Mouse (Mus musculus) stomach, postnatal 0 days (tissue): ENCODE data around the gene Mrpl58.

Source experiments
- CTCF ChIP-seq: IDR thresholded peaks from 2 replicates; pipeline ENCODE4 v1.5.1; 2016; ENCODE audit warnings: antibody characterized with exemption, low read depth, mild to moderate bottlenecking, moderate library complexity
- EP300 ChIP-seq: optimal IDR thresholded peaks from 2 replicates; pipeline ENCODE3; 2016; ENCODE audit warnings: antibody characterized with exemption

DNA sequence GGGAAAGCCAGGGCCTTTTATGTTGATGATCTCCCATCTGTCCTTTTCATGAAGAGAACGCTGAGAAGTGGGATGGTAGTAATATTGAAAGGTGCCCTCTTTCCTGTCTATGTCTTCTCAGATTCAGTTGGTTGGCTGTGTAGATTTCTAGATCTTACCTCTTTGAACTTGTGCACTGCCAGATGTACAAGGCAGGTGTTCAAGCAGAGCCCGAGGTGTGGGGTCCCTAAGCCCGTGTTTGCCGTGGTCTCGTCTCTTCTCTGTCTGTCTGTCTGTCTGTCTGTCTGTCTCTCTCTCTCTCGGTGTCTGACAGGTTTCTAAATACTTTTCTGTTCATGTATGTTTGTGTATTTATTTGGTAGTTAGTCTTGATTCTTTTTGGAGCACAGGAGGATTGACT lies 22.1 kb downstream of the Mrpl58 start:
- TF ChIP-seq EP300 (no peak), CTCF (no peak)
